Mouse (Mus musculus) right cerebral cortex, postnatal 25 days (tissue): ENCODE results near the gene Pcsk1n.
"Not testable (repeated sequence)": the region's sequence is repeated elsewhere in the genome, so short reads cannot be mapped to it uniquely, and the experiment has no call there.

ENCODE experiments used
- DNase-seq: peaks from one replicate; pipeline ENCODE4 v3.0.0; 2022

The Pcsk1n gene

GRCm38 (mm10) chrX:7919601-7920383 lies at the start of gene Pcsk1n:
Pcsk1n (plus strand) TSS chrX:7919822.
- DNase-seq: peak; percentile 42

GRCm38 (mm10) chrX:7869826-7870225 lies 49.8 kb upstream of the Pcsk1n start:
- no peak for DNase-seq

GRCm38 (mm10) chrX:7878007-7878419 lies 41.6 kb upstream of the Pcsk1n start, which contains the start of gene Pim2:
Pim2 (plus strand) TSS chrX:7878262.
- peak; percentile 84 for DNase-seq

GRCm38 (mm10) chrX:7878495-7878894 lies 41.1 kb upstream of the Pcsk1n start:
- DNase-seq: no peak

- DNase-seq: peak; percentile 62
These were observed 39.8 kb upstream of the Pcsk1n start for GRCm38 (mm10) chrX:7879819-7880218.

GRCm38 (mm10) chrX:7883841-7884567 lies 35.6 kb upstream of the Pcsk1n start, which contains the start of gene Slc35a2:
Slc35a2 (plus strand) TSS chrX:7884028.
- DNase-seq: peak; percentile 63

- no peak for DNase-seq
These were observed 21.4 kb upstream of the Pcsk1n start for GRCm38 (mm10) chrX:7898211-7898610.

GRCm38 (mm10) chrX:7898880-7899874 lies 20.4 kb upstream of the Pcsk1n start, which contains the start of the genes Pqbp1 and Timm17b:
Pqbp1 (minus strand) TSS chrX:7899269.
Timm17b (plus strand) TSS chrX:7899357.
- DNase-seq: peak; percentile 85

GRCm38 (mm10) chrX:7904441-7904840 lies 15.2 kb upstream of the Pcsk1n start:
- DNase-seq: no peak

GRCm38 (mm10) chrX:7907735-7908134 lies 11.9 kb upstream of the Pcsk1n start, which contains the start of gene Gm10491:
Gm10491 (minus strand) TSS chrX:7907835.
- no peak for DNase-seq

- not testable (repeated sequence) for DNase-seq
These were observed 10.4 kb upstream of the Pcsk1n start, which contains the start of gene Gm10490 for GRCm38 (mm10) chrX:7909242-7909641. Gm10490 (plus strand) TSS chrX:7909542.

GRCm38 (mm10) chrX:7910473-7910872 lies 9.1 kb upstream of the Pcsk1n start:
- no peak for DNase-seq

- DNase-seq: not testable (repeated sequence)
These were observed 4.0 kb upstream of the Pcsk1n start for GRCm38 (mm10) chrX:7915669-7916068.

GRCm38 (mm10) chrX:7917960-7918359 lies 1.7 kb upstream of the Pcsk1n start:
- not testable (repeated sequence) for DNase-seq

GRCm38 (mm10) chrX:7922032-7922431 lies 2.4 kb downstream of the Pcsk1n start:
- DNase-seq: no peak

- no peak for DNase-seq
These were observed 6.6 kb downstream of the Pcsk1n start for GRCm38 (mm10) chrX:7926266-7926665.

GRCm38 (mm10) chrX:7927116-7927515 lies 7.5 kb downstream of the Pcsk1n start:
- DNase-seq: no peak

GRCm38 (mm10) chrX:7928270-7928790 lies 8.7 kb downstream of the Pcsk1n start, which contains the start of gene Eras:
Eras (minus strand) TSS chrX:7928607.
- no peak for DNase-seq

- no peak for DNase-seq
These were observed 17.3 kb downstream of the Pcsk1n start for GRCm38 (mm10) chrX:7936874-7937273.

- DNase-seq: no peak
These were observed 18.0 kb downstream of the Pcsk1n start for GRCm38 (mm10) chrX:7937667-7938066.

GRCm38 (mm10) chrX:7945618-7946017 lies 26.0 kb downstream of the Pcsk1n start:
- no peak for DNase-seq
